Mouse (Mus musculus) gastrocnemius, postnatal 4 days (tissue): ENCODE data around the gene Nkx2-5. TPM values are rescaled to one million over a fixed set of nuclear protein-coding genes. Genes with fewer than 3 reads are reported as not detected.

ENCODE experiments used
- DNase-seq, 2 experiments: peaks; one replicate each; pipeline ENCODE4 v3.0.0; 2021 to 2022; ENCODE audit warnings: low spot score in 2 of 2, mixed read lengths in 2 of 2
- total RNA-seq, 2 experiments: library from RNA; stranded (reverse); gene quantifications; 2 replicates each; pipeline ENCODE4 v1.2.3; 2021

Nkx2-5 gene
- total RNA-seq, 2 experiments from 2014 or later: not detected

DNA sequence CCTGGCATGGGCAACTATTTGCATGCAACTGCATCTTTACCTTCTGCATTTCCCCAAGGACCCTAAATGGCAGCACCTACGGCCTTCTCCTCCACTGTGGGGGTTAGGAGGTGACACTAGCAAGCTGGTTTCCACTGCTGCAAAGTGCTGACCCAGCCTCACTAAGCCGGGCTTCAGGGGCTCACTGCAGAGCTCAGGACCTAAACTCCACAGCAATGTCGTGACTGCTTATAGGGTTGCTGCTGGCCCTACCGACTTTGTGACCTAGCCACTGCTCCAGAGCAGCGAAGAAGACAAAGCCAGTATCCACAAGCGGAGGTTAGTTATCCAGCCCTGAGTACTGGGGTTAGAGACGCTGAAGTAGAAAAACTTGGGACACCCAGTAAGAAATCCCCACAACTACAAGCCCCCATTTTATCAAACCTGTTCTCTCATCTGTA is 7.2 kb downstream of the Nkx2-5 start:
- no peak for DNase-seq

DNA sequence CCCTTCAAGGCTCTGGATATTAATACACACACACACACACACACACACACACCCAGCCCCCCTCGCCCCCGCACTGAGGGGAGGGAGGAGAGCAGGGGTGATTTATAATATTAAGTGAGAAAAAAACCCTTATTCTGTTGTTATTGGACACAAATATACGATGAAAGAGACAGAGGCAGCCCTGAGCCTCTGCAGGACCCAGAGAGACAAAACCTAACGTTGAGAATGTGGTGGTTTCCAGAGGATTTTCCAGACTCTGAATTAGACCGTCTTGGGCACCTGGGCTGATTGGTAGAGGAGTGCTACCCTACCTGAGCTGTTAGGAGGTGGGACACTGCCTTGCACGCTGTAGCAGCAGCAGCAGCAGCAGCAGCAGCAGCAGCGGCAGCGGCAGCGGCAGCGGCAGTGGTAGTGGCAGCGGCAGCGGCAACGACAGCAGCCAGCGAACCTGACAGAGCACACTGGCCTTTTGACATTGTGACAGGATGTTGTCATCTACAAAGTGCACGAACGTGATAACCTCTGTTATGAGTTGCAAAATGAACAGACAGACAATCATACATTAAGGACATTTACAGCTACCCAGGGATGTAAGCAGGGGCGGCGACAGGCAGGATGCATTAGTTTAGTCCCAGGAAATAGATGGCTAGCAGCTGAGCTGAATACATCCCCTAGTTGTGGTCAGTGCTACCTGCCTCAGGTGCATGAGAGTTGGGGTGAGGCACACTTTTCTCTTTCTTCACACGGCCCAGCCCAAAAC is 7.8 kb downstream of the Nkx2-5 start:
- DNase-seq: no peak

DNA sequence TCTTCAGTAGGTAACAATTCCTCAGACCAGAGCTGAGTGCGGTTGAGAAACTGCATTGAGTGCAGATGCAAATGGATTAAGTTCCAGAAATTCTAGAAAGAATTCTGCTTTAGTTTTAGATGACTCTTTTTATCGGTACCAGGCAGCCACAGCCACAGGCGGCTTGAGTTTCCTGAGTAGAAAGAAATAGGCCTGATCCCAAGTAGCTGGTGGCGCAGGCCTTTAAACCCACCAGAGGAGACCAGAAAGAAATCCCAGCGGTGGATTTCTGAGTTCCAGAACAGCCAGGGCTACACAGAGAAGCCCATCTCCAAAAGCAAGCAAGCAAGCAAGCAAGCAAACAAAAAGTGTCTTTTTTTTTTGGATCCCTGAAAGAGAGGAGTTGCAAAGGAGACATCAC is 8.4 kb downstream of the Nkx2-5 start:
- DNase-seq: no peak

DNA sequence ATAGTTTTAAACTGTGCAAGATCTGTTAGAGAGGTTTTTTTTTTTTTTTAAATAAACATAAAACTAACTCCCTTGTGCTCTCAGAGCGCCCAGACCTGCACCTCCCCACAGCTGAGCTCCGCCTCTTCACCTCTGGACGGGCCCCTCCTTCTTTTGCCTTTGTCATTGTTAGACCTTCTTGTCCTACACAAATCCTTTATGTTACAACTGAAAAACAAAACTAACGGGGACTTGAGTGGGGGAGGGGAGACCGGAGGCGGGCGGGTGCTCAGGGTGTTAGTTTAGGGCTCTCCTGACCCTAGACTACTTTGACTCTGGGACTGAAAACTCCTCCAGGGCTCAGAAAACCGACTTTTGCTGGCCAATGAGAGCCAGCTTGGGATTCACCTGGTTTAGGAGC is 8.9 kb downstream of the Nkx2-5 start:
- no peak for DNase-seq

DNA sequence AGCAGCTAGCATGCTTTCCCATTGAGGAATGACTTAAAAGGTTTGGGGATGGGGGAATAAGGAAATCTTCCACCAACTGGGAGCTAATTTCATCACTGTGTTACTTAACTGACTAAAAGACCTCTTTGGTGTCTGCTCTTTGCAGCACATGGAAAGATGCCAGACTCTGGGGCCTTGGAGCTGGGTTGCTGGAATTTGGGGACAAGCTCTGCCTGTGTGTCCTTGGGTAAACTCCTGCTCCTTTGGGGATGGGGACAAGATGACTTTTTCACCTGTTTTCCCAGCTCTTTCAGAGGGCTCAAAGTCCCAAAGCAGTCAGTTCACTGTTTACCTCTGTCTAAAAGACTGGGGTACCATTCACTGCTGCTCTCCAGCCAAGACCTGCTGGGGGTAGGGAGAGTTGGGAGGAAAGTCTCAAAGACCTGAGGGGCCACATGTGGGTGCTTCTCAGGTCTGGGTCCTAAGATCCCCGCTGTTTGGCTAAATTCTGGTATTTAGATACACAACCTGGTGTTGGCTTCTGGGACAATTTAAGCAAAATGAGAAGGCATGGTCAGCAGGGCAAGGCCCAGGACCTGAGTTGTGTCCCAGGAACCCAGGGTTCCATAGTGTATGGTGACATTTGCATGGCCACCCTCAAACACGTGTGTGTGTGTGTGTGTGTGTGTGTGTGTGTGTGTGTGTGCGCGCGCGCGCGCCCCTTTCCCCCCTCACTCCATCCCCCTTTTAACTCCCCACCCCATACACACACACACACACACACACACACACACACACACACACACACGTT is 9.6 kb downstream of the Nkx2-5 start:
- no peak for DNase-seq

DNA sequence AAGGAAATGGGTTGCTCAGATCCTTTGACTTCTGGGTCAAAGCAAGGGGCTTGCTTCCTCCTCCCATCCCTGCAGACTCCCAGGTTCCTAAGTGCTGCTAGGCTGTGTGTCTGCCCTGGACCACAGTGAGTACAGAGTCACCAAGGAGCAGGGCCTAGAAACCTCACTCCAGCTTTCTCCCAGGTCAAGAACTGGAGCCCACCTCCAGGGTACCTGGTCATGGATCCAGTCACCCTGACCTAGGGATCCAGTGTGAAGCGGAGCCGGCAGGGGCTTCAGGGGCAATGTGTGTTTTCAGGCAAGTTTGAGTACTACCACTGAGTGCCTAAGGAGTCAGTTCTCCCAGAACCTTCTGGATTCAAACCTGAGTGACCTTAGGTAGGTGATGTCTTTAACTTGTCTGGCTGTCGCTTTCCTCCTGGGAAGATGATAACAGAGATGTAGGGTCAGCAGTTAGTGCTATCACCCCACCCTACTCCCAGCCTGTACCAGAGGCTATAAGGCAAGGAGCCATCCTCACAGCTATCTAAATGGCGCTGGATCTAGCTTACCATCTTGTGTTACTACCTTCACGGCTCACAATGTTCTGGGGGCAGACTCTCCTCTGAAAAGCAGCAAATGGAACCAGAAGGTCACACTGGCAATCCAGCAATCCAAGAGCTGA is 10.4 kb downstream of the Nkx2-5 start:
- no peak for DNase-seq

DNA sequence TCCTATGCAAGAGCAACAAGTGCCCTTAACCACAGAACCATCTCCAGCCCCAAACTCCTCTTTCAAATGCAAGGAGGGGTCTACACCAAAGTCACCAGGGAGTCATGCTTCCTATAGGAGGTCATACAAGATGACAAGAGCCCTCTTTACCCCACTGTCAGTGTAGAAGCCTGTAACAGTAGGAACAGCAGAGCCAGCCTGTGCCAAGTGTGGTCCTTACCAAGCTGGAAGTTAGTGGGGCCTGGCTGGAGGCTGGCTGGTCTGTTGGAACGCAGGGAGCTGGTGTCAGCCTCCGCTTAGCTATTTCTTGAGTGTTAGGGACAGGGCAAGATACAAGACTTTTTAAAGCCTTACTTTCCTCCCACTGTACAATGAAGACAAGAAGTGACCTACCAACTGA is 11.0 kb downstream of the Nkx2-5 start:
- DNase-seq: no peak

DNA sequence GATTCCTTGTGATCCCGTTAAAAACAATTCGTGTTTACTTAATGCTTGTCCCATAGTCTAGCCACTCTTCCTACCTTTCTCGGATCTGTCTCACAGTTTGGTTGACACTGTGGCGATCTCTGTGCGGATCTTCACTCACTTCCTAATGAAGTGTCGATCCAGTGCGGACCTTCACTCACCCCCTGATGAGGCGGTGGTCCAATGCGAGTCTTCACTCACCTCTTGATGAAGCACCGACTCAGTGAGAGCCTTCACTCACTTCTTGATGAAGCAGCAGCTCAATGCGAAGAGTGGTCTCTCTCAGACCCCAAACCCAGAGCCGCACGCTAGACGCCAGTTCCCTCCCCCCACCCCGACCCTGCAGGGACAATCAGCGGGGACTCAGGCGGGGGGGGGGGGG is 18.7 kb downstream of the Nkx2-5 start:
- DNase-seq: no peak

DNA sequence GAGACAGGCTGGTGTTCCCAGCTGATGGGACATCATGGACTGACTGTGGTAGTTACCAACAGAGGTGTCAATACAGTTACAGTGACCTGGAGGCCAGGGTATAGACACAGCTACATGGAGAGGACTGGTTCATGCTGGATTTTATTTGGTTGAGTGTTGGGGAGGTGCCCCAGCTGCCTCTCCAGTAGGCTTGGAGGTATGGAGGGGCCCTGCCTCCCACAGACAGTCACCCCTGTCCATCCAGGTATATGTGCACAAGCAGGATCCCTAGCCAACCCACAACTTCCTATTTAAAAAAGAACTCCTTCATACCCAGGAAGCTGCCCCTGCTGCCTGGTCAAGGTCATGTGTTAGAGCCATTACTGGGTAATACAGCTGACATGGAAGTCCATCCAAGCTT is 27.0 kb downstream of the Nkx2-5 start:
- no peak for DNase-seq

DNA sequence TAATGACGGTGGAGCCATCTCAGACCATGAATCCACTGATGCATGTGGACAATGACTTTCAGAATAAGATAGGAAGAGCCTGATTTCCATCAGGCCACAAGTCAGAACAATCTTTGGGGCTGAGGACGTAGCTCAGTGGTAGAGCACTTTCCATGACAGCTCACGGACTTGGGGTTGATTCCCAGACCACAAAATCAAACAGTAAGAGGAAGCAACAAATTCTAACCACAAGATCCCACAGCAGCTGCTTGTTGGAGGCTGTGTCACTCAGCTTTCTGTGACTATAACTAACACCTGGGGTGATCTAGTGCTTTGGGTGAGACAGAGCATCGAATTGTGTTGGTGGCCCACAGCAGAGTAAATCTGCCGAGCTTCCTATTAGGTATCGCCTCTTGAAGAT is 28.0 kb downstream of the Nkx2-5 start:
- DNase-seq: no peak

DNA sequence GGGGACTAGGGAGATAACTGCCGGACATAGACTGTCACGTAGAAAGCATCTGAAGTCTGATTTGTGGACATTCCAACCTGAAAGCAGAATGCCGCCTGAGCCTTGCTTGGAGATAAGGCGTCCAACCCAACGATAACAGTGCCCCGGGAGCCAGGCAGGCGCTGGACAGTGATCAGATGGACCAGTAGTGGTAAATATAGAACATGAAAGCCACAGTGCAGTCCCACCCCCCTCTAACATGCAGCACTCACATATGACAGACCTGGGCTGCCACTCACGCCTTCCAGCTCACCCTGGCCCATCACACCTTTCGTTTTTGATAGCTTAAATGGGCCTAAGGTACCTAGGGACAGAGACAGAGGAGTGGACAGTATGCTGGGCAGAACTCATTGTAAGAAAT is 31.3 kb downstream of the Nkx2-5 start:
- DNase-seq: no peak

DNA sequence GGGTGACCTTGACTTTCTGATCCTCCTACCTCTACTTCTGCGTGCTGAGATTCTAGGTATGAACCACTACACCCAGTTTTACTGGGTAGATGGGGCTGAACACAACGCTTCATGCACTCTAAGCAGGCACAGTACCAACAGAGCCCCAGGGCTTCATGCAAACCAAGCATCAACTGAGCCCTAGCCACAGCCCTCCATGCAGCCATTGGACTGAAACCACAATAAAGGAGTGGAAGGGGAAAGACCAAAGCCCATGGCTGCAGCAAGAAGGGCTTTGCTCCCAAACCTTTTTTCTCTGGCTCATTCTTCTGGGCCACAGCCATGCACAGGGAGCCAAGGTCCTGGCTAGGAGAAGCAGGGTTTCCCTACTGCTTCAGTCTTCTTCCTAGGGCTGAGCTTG is 32.2 kb downstream of the Nkx2-5 start:
- no peak for DNase-seq

DNA sequence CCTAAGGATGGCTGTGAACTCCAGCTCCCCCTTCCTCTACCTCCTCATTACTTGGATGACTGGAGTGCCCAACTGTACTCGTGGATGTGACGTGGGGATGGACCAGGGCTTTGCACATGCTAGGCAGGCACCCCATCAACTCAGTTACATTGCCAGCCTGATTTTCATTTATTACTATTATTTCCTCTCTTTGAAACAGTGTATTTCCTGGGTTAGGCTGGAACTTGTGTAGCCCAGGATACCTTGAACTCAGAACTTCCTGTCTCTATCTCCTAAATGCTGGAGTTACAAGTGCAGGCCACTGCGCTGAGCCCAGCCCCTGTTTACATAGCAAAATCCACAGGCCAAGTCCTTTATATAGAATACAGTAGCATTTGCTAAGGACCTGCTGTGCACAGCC is 41.9 kb downstream of the Nkx2-5 start:
- DNase-seq: no peak

DNA sequence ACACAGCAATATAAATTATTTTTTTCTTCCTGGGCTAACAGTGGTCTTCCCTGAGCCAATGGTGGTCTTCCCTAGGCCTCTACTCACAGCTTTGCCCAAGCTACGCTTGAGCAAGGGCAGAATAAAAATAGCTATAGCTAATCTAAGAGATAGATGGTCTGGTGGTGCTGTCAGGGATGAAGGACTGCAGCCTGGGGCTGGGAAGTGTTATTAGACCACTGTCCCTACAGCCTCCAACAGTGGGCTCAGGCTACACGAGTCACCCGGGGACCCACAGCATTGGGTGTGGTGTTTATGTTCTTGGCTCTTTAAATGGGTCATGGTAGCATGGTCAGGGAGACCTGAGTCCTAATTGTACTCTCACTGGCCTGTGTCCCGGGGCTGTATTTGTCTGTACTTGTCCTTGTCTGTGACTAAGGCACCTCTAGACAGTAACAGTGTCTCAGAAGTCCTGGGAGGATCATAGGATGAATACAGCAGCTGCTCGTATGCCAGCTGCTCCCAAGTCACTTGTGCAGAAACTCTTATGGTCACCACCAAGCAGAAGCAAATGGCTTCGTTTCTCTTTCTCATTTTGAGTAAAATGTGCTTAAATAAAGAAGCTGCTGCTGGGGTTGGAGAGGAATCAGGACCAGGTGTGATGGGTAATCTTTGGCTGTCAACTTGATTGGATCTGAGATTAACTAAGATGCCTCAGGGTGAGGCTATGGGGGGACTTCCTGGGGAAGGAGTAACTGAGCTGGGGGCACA is 47.3 kb downstream of the Nkx2-5 start:
- no peak for DNase-seq

DNA sequence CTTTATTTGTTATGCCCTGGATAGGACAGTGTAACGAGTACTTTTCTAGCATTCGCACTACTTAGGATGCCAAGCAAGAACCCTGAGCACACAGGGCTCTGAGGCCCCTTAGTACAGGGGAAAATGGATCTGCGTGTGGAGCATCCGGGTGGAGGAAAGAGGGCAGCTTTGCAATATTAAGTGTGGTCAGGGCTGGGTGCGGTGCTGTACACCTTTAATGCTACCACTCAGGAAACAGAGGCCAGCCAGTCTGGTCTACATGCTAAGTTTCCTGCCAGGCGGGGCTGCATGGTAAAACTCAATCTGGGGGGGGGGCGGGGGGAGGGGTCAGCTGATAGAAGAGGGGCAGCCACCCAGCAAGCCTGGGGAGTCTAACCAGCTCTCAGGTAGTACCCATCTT is 49.4 kb downstream of the Nkx2-5 start:
- DNase-seq: no peak

DNA sequence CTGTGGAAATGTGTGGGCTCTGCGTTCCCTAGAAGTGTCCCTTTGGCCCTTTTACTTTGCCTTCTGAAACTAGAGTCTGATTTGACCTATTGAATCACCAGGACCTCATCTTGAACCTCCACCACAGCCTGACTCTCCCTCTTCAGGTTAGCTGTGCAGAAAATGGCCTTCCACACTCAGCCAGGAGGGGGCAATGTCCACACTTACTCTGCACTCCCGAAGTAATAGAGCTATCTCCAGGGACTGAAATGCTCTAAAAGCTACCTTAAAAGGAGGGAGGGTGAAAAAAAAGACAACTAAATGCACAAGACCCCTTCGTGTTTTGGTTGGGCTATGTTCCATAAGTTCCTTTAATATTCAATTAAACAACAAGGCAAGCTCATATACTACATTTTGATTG is 50.1 kb downstream of the Nkx2-5 start:
- peak; percentile 28 to 60 for DNase-seq

DNA sequence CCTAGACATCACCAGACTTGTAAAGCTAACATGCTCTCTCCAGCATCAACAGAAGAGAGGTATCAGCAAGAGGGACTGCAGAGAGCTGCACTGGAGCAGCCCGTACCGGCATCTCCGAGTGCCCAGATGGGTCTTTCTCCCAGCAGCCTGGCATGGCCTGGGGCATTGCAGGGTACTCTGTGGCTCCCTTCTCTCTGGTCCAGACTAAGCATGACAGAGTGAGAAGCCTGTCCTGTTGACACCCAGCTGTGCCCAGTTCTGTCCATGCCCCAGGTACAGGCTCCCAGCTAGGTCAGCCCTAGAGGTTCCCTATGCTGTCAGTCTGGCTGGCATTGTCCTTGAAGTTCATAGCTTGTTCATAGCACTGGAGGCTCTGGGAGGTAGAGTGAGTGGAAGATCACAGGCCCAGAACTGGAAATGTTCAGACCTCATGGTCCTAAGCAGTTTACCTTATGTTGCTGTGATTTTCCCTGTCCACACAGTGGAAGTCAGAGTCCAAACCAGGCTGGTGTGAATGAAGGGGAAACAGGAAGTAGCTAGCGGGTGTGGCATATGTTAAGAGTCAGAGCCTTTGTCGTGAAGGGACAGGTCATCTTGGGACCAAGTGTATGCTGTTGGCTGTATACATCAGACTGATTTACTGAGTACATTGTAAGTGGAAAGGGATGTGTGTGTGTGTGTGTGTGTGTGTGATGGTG is 51.6 kb downstream of the Nkx2-5 start:
- DNase-seq: no peak

DNA sequence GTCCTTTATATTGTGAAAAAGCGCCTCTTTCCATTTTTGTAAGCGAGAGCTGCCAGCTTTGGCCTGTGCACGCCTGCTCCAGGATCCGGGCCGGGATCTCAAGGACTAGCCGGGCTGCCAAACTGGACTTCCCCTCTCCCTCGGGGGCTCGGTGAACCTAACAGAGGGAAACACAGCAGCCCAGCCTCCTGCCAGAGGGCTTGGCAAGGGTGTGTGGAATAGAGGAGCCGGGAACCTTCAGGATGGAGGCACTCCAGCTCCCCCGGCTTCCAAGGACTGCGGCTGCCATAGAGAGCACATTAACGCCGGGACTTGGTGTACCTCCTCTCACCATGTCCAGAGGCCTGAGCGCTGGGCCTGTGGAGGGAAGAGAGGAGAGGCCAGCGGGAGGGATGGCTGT is 52.7 kb downstream of the Nkx2-5 start:
- DNase-seq: peak in 1 of 2 experiments; percentile 47

DNA sequence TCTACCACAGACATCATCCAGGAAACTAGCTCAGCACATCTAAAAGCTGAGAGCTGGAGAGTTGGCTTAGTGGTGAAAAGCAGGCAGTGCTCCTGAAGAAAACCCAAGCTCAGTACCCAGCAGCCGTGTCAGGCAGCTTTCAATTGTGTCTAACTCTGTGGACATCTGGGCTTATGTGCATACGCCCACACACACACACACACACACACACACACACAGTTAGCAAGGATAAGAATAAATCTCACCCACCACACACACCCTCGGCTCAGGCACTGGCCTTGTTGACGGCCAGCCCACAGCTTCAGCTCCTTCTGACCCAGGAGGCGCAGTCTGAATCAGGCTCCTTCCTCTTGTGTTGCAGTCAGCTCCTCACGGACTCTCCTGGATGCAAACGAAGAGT is 53.2 kb downstream of the Nkx2-5 start:
- DNase-seq: no peak

DNA sequence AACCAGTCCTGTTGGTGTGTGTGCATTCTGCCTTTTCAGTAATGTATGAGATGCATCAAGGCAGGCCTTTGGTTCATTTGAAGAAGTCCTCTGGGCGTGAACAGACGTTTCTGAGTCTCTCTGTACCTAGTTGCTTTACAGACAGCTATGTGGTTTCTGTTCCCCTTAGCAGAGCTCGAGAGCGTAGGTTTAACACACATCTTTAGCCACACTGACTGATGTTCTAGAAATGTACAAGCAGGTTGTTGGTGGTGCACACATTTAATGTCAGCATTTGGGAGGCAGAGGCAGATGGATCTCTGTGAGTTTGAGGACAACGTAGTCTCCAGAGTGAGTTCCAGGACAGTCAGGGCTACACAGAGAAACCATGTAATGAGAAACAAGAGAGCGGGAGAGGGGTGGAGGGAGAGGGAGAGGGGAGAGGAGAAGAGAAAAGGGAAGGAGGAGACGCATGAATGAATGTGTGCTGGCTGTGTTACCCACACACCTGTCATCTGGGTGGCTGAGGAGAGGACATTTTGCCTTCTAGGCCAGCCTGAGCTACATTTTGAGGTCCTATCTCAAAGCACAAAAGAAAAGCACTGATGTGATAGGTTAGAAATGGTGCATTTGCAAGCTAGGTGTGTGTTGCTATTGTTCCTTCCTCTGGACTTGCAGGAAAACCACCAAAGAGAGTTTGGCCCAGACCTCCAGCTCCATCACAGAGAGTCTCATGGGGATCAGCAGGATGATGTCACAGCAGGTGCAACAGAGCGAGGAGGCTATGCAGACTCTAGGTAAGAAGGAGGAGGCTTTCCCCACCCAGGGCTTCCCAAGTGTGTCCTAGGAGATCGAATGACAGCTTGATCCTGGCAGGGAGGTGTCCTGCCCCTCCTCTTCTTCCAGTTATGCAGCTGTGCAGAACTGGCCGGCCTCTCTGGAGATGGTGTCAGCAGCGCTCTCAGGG is 54.3 kb downstream of the Nkx2-5 start:
- DNase-seq: no peak
